Comparison of ENCODE assay signal across 8 mouse cellular contexts in genomic region chr11:100544832-100545745, GRCm38 (mm10). TPM values are rescaled to one million over a fixed set of nuclear protein-coding genes. Genes with fewer than 3 reads are reported as not detected.
A peak's percentile ranks its signal among the peaks of the same experiment; 100 is the strongest.
DNase-seq lines count a peak whose midpoint lies in the region; ATAC-seq and TF ChIP-seq lines count a peak whose summit lies in the region.

Gene Ttc25, plus strand, starts transcription at chr11:100545607.

- peaks cover 0 to 24% of the 10 kb centered on the region in 2 experiments; a peak in 2 of 4 replicates for H3K36me3 ChIP-seq in MEL (ENCODE audit: control insufficient read depth in 1 of 2, insufficient read depth in 2 of 2, low read length in 2 of 2)
- H3K36me3 ChIP-seq in hindbrain, embryonic 12.5 days, result no peaks in the 10 kb centered on the region

- peak within 1 kb of the TSS; percentile 68 for H3K27ac ChIP-seq in MEL (ENCODE audit: control insufficient read depth, low read depth, low read length)
- H3K27ac ChIP-seq in hindbrain, embryonic 12.5 days, result peak within 1 kb of the TSS; percentile 37; the same call in 1 of the 2 replicates

- H3K4me1 ChIP-seq in MEL (ENCODE audit: control insufficient read depth in 1 of 2, insufficient read depth in 2 of 2, low read length in 2 of 2), result peaks cover 11 to 43% of the 10 kb centered on the region in 2 experiments
- H3K4me1 ChIP-seq in hindbrain, embryonic 12.5 days, result peaks cover 6% of the 10 kb centered on the region; the same call in 1 of the 2 replicates

- TF ChIP-seq RAD21 in MEL (IDR thresholded peaks at IDR 0.05; ENCODE audit: low read depth, low read length), result no peak

- peak within 1 kb of the TSS; percentile 73 for H3K4me2 ChIP-seq in hindbrain, embryonic 12.5 days (replicated peaks)

- TF ChIP-seq POLR2A in MEL (IDR thresholded peaks at IDR 0.05; ENCODE audit: control insufficient read depth in 1 of 2, insufficient read depth in 1 of 2, low read depth in 1 of 2, low read length in 2 of 2, poor library complexity in 1 of 2), result peak; percentile 99 to 100

- H3K9me3 ChIP-seq in MEL (replicated peaks; ENCODE audit: insufficient read depth, low read length), result no peaks in the 10 kb centered on the region
- H3K9me3 ChIP-seq in hindbrain, embryonic 12.5 days (replicated peaks), result no peaks in the 10 kb centered on the region

- peak within 1 kb of the TSS; percentile 68 to 73 for H3K4me3 ChIP-seq in MEL (ENCODE audit: control insufficient read depth in 1 of 2, insufficient read depth in 1 of 2, low read depth in 2 of 2, low read length in 2 of 2)
- H3K4me3 ChIP-seq in hindbrain, embryonic 12.5 days, result peak within 1 kb of the TSS; percentile 37

- peak; percentile 99 for DNase-seq in MEL (ENCODE audit: low read depth, low spot score)
- peak; percentile 74 to 75 for DNase-seq in cerebellum, postnatal 10 days
- peak; percentile 71 to 73 for DNase-seq in frontal cortex, postnatal 10 days (ENCODE audit: low spot score in 2 of 2)
- DNase-seq in layer of hippocampus, postnatal 14 days (ENCODE audit: low spot score in 2 of 2), result peak; percentile 70 to 75
- DNase-seq in lung, postnatal 14 days, result peak; percentile 87
- DNase-seq in retina, adult 2 months (ENCODE audit: low read depth, low spot score), result peak; percentile 82
- peak; percentile 73 to 74 for DNase-seq in thymus, postnatal 36 days

- peak in 1 of 2 experiments; percentile 43; a peak in 2 of 4 replicates for TF ChIP-seq EP300 in MEL (IDR thresholded peaks at IDR 0.05; ENCODE audit: low read depth in 1 of 2, low read length in 2 of 2)

- WGBS in hindbrain, embryonic 12.5 days, result 4% methylated on average over 28 of the region's 28 CpGs

- no peaks in the 10 kb centered on the region for H3K27me3 ChIP-seq in MEL (ENCODE audit: control insufficient read depth in 1 of 2, insufficient read depth in 2 of 2, low read length in 2 of 2)
- H3K27me3 ChIP-seq in hindbrain, embryonic 12.5 days, result no peaks in the 10 kb centered on the region

- peaks cover 1% of the 10 kb centered on the region; the same call in 1 of the 2 replicates for H3K79me2 ChIP-seq in MEL (ENCODE audit: control insufficient read depth, insufficient read depth, low read length, poor library complexity)

- H3K9ac ChIP-seq in MEL (ENCODE audit: control insufficient read depth, low read depth, low read length, poor library complexity, severe bottlenecking), result peak within 1 kb of the TSS; percentile 82
- peak within 1 kb of the TSS; percentile 54 for H3K9ac ChIP-seq in hindbrain, embryonic 12.5 days

- TF ChIP-seq CTCF in MEL (IDR thresholded peaks at IDR 0.05 in 2 of 3, conservative IDR thresholded peaks at IDR 0.05 in 1 of 3; ENCODE audit: control insufficient read depth in 1 of 3, insufficient read depth in 1 of 3, low read depth in 2 of 3, low read length in 3 of 3, poor library complexity in 1 of 3, severe bottlenecking in 1 of 3), result no peak

- ATAC-seq in hindbrain, embryonic 12.5 days (ENCODE audit: low FRiP score), result peak; percentile 95

TF ChIP-seq in MEL, 35 proteins besides CTCF, POLR2A, EP300 and RAD21:
- peak; percentile 79 for TF ChIP-seq HCFC1 (IDR thresholded peaks at IDR 0.05; ENCODE audit: low read depth, low read length)
- no peak for TF ChIP-seq USF2 (IDR thresholded peaks at IDR 0.05; ENCODE audit: borderline replicate concordance in 1 of 2, insufficient read depth in 1 of 2, low read depth in 1 of 2, low read length in 2 of 2)
- TF ChIP-seq MAZ (IDR thresholded peaks at IDR 0.05; ENCODE audit: low read depth, low read length), result peak; percentile 93
- TF ChIP-seq POLR2AphosphoS2 (IDR thresholded peaks at IDR 0.05; ENCODE audit: low read length), result peak; percentile 100
- TF ChIP-seq JUND (IDR thresholded peaks at IDR 0.05; ENCODE audit: low read depth, low read length), result no peak
- no peak for TF ChIP-seq SMC3 (IDR thresholded peaks at IDR 0.05; ENCODE audit: low read depth, low read length)
- TF ChIP-seq GABPA (IDR thresholded peaks at IDR 0.05; ENCODE audit: low read depth, low read length), result no peak
- TF ChIP-seq ZMIZ1 (IDR thresholded peaks at IDR 0.05; ENCODE audit: low read depth, low read length), result peak; percentile 99
- TF ChIP-seq TCF12 (IDR thresholded peaks at IDR 0.05; ENCODE audit: low read depth, low read length), result peak; percentile 83
- no peak for TF ChIP-seq MAFK (IDR thresholded peaks at IDR 0.05; ENCODE audit: borderline replicate concordance, low read depth, low read length)
- peak; percentile 37; the same call in 1 of the 2 replicates for TF ChIP-seq USF1 (IDR thresholded peaks at IDR 0.05; ENCODE audit: low read depth, low read length)
- TF ChIP-seq NRF1 (IDR thresholded peaks at IDR 0.05; ENCODE audit: insufficient read depth, low read depth, low read length, poor library complexity, severe bottlenecking), result peak; percentile 87
- TF ChIP-seq ZNF384 (IDR thresholded peaks at IDR 0.05; ENCODE audit: low read depth, low read length), result no peak
- peak; percentile 99 for TF ChIP-seq MXI1 (IDR thresholded peaks at IDR 0.05; ENCODE audit: low read depth, low read length)
- no peak for TF ChIP-seq CHD2 (IDR thresholded peaks at IDR 0.05; ENCODE audit: low read length)
- no peak for TF ChIP-seq TAL1 (IDR thresholded peaks at IDR 0.05; ENCODE audit: low read length)
- TF ChIP-seq ETS1 (IDR thresholded peaks at IDR 0.05; ENCODE audit: low read depth, low read length), result peak; percentile 62; the same call in 1 of the 2 replicates
- no peak for TF ChIP-seq BHLHE40 (IDR thresholded peaks at IDR 0.05; ENCODE audit: borderline replicate concordance, low read depth, low read length)
- TF ChIP-seq ELF1 (IDR thresholded peaks at IDR 0.05; ENCODE audit: low read depth, low read length), result peak; percentile 84
- no peak; the same call in 1 of the 2 replicates for TF ChIP-seq POLR2AphosphoS5 (IDR thresholded peaks at IDR 0.05; ENCODE audit: borderline replicate concordance, low read depth, low read length)
- TF ChIP-seq CHD1 (IDR thresholded peaks at IDR 0.05; ENCODE audit: low read depth, low read length), result 0 out of 2 replicates have a peak, but pooled peaks have one; percentile 50
- no peak; the same call in 1 of the 2 replicates for TF ChIP-seq KAT2A (conservative IDR thresholded peaks at IDR 0.05; ENCODE audit: low read depth, low read length)
- no peak for TF ChIP-seq E2F4 (IDR thresholded peaks at IDR 0.05; ENCODE audit: borderline replicate concordance, low read depth, low read length)
- no peak for TF ChIP-seq MYB (IDR thresholded peaks at IDR 0.05; ENCODE audit: low read depth, low read length)
- TF ChIP-seq MYC (IDR thresholded peaks at IDR 0.05; ENCODE audit: low read depth, low read length), result peak; percentile 99
- peak; percentile 100 for TF ChIP-seq NELFE (IDR thresholded peaks at IDR 0.05; ENCODE audit: low read depth, low read length)
- TF ChIP-seq ZKSCAN1 (IDR thresholded peaks at IDR 0.05; ENCODE audit: low read depth, low read length), result no peak
- TF ChIP-seq SIN3A (IDR thresholded peaks at IDR 0.05; ENCODE audit: low read length), result peak; percentile 99
- peak; percentile 76 for TF ChIP-seq GATA1 (IDR thresholded peaks at IDR 0.05; ENCODE audit: low read depth, low read length)
- peak; percentile 83 for TF ChIP-seq TBP (IDR thresholded peaks at IDR 0.05; ENCODE audit: low read depth, low read length)
- no peak for TF ChIP-seq UBTF (IDR thresholded peaks at IDR 0.05; ENCODE audit: borderline replicate concordance, insufficient read depth, low read depth, low read length)
- TF ChIP-seq ZC3H11A (IDR thresholded peaks at IDR 0.05; ENCODE audit: low read depth, low read length), result no peak
- peak; percentile 33; the same call in 1 of the 2 replicates for TF ChIP-seq RCOR1 (IDR thresholded peaks at IDR 0.05; ENCODE audit: low read depth, low read length)
- no peak for TF ChIP-seq MEF2A (IDR thresholded peaks at IDR 0.05; ENCODE audit: extremely low read depth, insufficient replicate concordance, low read depth, low read length, poor library complexity, severe bottlenecking)
- TF ChIP-seq MAX (IDR thresholded peaks at IDR 0.05; ENCODE audit: low read length), result peak; percentile 98

RNA-seq across cellular contexts. Expression of gene Ttc25, which starts in this region (rescaled TPM):
- total RNA-seq in MEL (2012; rRNA removed), result 0.23 and 0.46 TPM in 2 replicates
- polyA plus RNA-seq in MEL (2012; ENCODE audit: insufficient read depth in 1 of 2, insufficient read length in 2 of 2, low read depth in 1 of 2, low replicate concordance in 2 of 2, missing spikeins in 1 of 2), result under 1 TPM in 1 of 2 experiments, not detected in 1; 0.92 TPM
- polyA plus RNA-seq in hindbrain, embryonic 12.5 days (2016; fragmentation: Nextera tagmentation; extraction: Ambion mirVana), result 2.7 and 3.2 TPM in 2 replicates
- total RNA-seq in layer of hippocampus, postnatal 14 days (2021), result 1 to 10 TPM in 1 of 2 experiments, under 1 TPM in 1; 0.60 to 1.5 TPM

Comparison
In these comparisons a context has a peak if more than half of its experiments do, and no peak if none do; other contexts are left out.
1. Peak in every context shown above with its lines: DNase-seq, ATAC-seq, H3K4me3 ChIP-seq and H3K27ac ChIP-seq.
2. Peak in DNase-seq, H3K4me3 ChIP-seq, H3K27ac ChIP-seq and H3K9ac ChIP-seq in MEL; RNA of the gene not detected or under 1 TPM.